Mouse (Mus musculus): Measurements from ENCODE around the gene Rpl23.

GRCm38 (mm10) chr11:97744718-97745330, 37.4 kb downstream of the Rpl23 start:
- TF ChIP-seq EP300 (IDR thresholded peaks at IDR 0.05; ENCODE audit: low read depth) (peak; percentile 56), CTCF (IDR thresholded peaks at IDR 0.05; ENCODE audit: low read depth) (no peak)

Data from liver, embryonic 14.5 days (tissue).